Mouse (Mus musculus) stomach, postnatal 0 days (tissue): ENCODE results near the gene Arhgap8.

Experiments
- CTCF ChIP-seq: IDR thresholded peaks from 2 replicates; pipeline ENCODE4 v1.5.1; 2016; ENCODE audit warnings: antibody characterized with exemption, low read depth, mild to moderate bottlenecking, moderate library complexity
- EP300 ChIP-seq: optimal IDR thresholded peaks from 2 replicates; pipeline ENCODE3; 2016; ENCODE audit warnings: antibody characterized with exemption

- no peak for TF ChIP-seq CTCF
- no peak for TF ChIP-seq EP300
These were observed 101.0 kb downstream of the Arhgap8 start for GRCm38 (mm10) chr15:84820811-84821210.
